Mouse (Mus musculus) stomach, embryonic 16.5 days (tissue): ENCODE measurements around the gene Pdpk1. TPM values are rescaled to one million over a fixed set of nuclear protein-coding genes. Genes with fewer than 3 reads are reported as not detected.

Experiments
- ATAC-seq: fragments of 200-750 bp; cut with Nextera tagmentation; 2 replicates; pipeline ENCODE4 v1.8.0; 2017; ENCODE audit warnings: moderate number of reproducible peaks, moderate TSS enrichment; ENCODE audit not compliant: insufficient read depth, low FRiP score
- H3K27ac ChIP-seq: fragments of 300-500 bp; sonication (generic); 2 replicates; pipeline ENCODE4 v1.5.1; 2014; ENCODE audit warnings: low read length
- H3K27me3 ChIP-seq: fragments of 300-500 bp; sonication (generic); 2 replicates; pipeline ENCODE4 v1.6.1; 2014; ENCODE audit warnings: low read length, control low read depth, mixed read lengths; ENCODE audit not compliant: control insufficient read depth, insufficient read depth
- H3K36me3 ChIP-seq: fragments of 300-500 bp; sonication (generic); 2 replicates; pipeline ENCODE4 v1.6.1; 2014; ENCODE audit warnings: low read length; ENCODE audit not compliant: control insufficient read depth, insufficient read depth
- H3K4me1 ChIP-seq: fragments of 300-500 bp; sonication (generic); 2 replicates; pipeline ENCODE4 v1.6.1; 2014; ENCODE audit warnings: low read length, control low read depth, mixed read lengths; ENCODE audit not compliant: control insufficient read depth, insufficient read depth
- H3K4me2 ChIP-seq: fragments of 300-500 bp; sonication (generic); 2 replicates; pipeline ENCODE4 v1.6.1; 2014; ENCODE audit warnings: low read depth, low read length, mixed read lengths
- H3K4me3 ChIP-seq: fragments of 300-500 bp; sonication (generic); replicated peaks from 2 replicates; pipeline ENCODE4 v1.5.1; 2014; ENCODE audit warnings: mild to moderate bottlenecking, low read length
- H3K9ac ChIP-seq: fragments of 300-500 bp; sonication (generic); 2 replicates; pipeline ENCODE4 v1.6.1; 2014; ENCODE audit warnings: low read length
- H3K9me3 ChIP-seq: fragments of 300-500 bp; sonication (generic); replicated peaks from 2 replicates; pipeline ENCODE4 v1.6.1; 2016; ENCODE audit warnings: low read length, control low read depth; ENCODE audit not compliant: control insufficient read depth
- WGBS: fragments of 180-500 bp; shearing (Covaris S2); extraction: QIAGEN DNeasy Blood & Tissue Kit; methylation state at CpG from one replicate; pipeline ENCODE4 v1.1.7; 2014; 5-methylcytosine and 5-hydroxymethylcytosine counted together
- polyA plus RNA-seq: library from polyadenylated mRNA; unstranded; fragments of >200 nt; fragmentation: Nextera tagmentation; extraction: Ambion mirVana; gene quantifications from 2 replicates; pipeline ENCODE4 v1.2.1, GENCODE M21; 2015

The Pdpk1 gene
- polyA plus RNA-seq, 1 experiment from 2014 or later: 38.6 TPM

DNA sequence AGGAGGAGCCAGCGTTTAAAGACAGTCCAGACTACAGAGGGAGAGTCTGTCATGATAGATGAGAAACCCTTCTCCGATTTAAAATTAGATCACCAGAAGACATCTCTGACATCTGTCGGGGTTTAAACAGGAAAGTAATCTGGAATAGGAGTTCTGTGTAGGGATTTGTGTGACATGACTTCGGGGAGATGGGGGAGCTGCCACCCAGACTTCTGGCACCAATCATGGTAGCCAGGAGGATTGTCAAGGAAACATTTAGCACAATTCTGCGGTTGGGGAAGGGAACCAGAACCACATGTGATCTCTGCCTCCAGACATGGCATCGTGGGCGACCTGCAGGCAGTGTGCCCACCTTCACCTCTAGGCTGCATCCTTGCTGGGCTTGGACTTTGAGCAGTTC is 121.2 kb downstream of the Pdpk1 start:
- Histone ChIP-seq H3K27ac (no peak overlapping the region), H3K4me1 (no peaks in the 10 kb centered on the region), H3K27me3 (no peaks in the 10 kb centered on the region), H3K36me3 (no peaks in the 10 kb centered on the region), H3K9ac (no peak overlapping the region), H3K4me3 (no peak overlapping the region), H3K9me3 (no peaks in the 10 kb centered on the region), H3K4me2 (no peak overlapping the region)
- ATAC-seq: no peak
- WGBS: 72% methylated on average over 7 of the region's 7 CpGs

Other genes starting within 250 kb of the Pdpk1 start
- not detected in 2 replicates for gene Dcpp3, start 233.5 kb downstream of the Pdpk1 start, polyA plus RNA-seq
- not detected in 2 replicates for gene Sbp, start 209.3 kb downstream of the Pdpk1 start, polyA plus RNA-seq
- gene Sbpl, start 195.7 kb downstream of the Pdpk1 start, polyA plus RNA-seq: not detected in 2 replicates
- gene Prss30, start 170.4 kb downstream of the Pdpk1 start, polyA plus RNA-seq: 0.18 and 0.21 TPM in 2 replicates
- gene Prss22, start 152.8 kb downstream of the Pdpk1 start, polyA plus RNA-seq: 4.2 and 6.7 TPM in 2 replicates
- gene Prss27, start 112.8 kb downstream of the Pdpk1 start, polyA plus RNA-seq: 19.0 and 30.0 TPM in 2 replicates
- 54.8 and 56.2 TPM in 2 replicates for gene Kctd5, start 77.4 kb downstream of the Pdpk1 start, polyA plus RNA-seq
- 26.1 and 27.0 TPM in 2 replicates for gene Amdhd2, start 12.8 kb upstream of the Pdpk1 start, polyA plus RNA-seq
- 504 and 564 TPM in 2 replicates for gene Atp6v0c, start 18.8 kb upstream of the Pdpk1 start, polyA plus RNA-seq
- 3.6 and 5.4 TPM in 2 replicates for gene Tbc1d24, start 54.6 kb upstream of the Pdpk1 start, polyA plus RNA-seq
- gene Ntn3, start 58.6 kb upstream of the Pdpk1 start, polyA plus RNA-seq: 4.0 and 5.4 TPM in 2 replicates
- 7.6 and 9.7 TPM in 2 replicates for gene Tedc2, start 69.9 kb upstream of the Pdpk1 start, polyA plus RNA-seq
- 50.2 and 51.8 TPM in 2 replicates for gene Ccnf, start 100.6 kb upstream of the Pdpk1 start, polyA plus RNA-seq
- not detected in 2 replicates for gene Abca17, start 200.1 kb upstream of the Pdpk1 start, polyA plus RNA-seq
- gene Abca3, start 201.0 kb upstream of the Pdpk1 start, polyA plus RNA-seq: 12.2 and 14.0 TPM in 2 replicates